Mouse (Mus musculus) heart, embryonic 11.5 days (tissue): Measurements from ENCODE around the gene Borcs7. TPM values are rescaled to one million over a fixed set of nuclear protein-coding genes. Genes with fewer than 3 reads are reported as not detected.

Experiments
- ATAC-seq: fragments of 200-750 bp; cut with Nextera tagmentation; replicated peaks from 2 replicates; pipeline ENCODE4 v1.8.0; 2017; ENCODE audit warnings: moderate library complexity; ENCODE audit not compliant: insufficient number of reproducible peaks, low FRiP score, low TSS enrichment
- H3K27ac ChIP-seq: fragments of 300-500 bp; sonication (generic); 2 replicates; pipeline ENCODE4 v1.5.1; 2014; ENCODE audit warnings: mild to moderate bottlenecking, low read depth, low read length
- H3K27me3 ChIP-seq: fragments of 300-500 bp; sonication (generic); 2 replicates; pipeline ENCODE4 v1.6.1; 2014; ENCODE audit warnings: mild to moderate bottlenecking, low read length, mixed read lengths; ENCODE audit not compliant: control insufficient read depth, insufficient read depth
- H3K36me3 ChIP-seq: fragments of 300-500 bp; sonication (generic); 2 replicates; pipeline ENCODE4 v1.6.1; 2014; ENCODE audit warnings: mild to moderate bottlenecking, low read length, moderate library complexity, mixed read lengths; ENCODE audit not compliant: control insufficient read depth, insufficient read depth
- H3K4me1 ChIP-seq: fragments of 300-500 bp; sonication (generic); 2 replicates; pipeline ENCODE4 v1.6.1; 2014; ENCODE audit warnings: low read length; ENCODE audit not compliant: control insufficient read depth, insufficient read depth
- H3K4me2 ChIP-seq: fragments of 300-500 bp; sonication (generic); 2 replicates; pipeline ENCODE4 v1.6.1; 2014; ENCODE audit warnings: mild to moderate bottlenecking, moderate library complexity
- H3K4me3 ChIP-seq: fragments of 300-500 bp; sonication (generic); 2 replicates; pipeline ENCODE4 v1.5.1; 2014; ENCODE audit warnings: low read depth, low read length
- H3K9ac ChIP-seq: fragments of 300-500 bp; sonication (generic); 2 replicates; pipeline ENCODE4 v1.6.1; 2014; ENCODE audit warnings: mild to moderate bottlenecking, low read depth, low read length, moderate library complexity
- H3K9me3 ChIP-seq: fragments of 300-500 bp; sonication (generic); replicated peaks from 2 replicates; pipeline ENCODE4 v1.6.1; 2016; ENCODE audit warnings: low read length; ENCODE audit not compliant: control insufficient read depth
- WGBS: fragments of 180-500 bp; shearing (Covaris S2); extraction: QIAGEN DNeasy Blood & Tissue Kit; methylation state at CpG from one replicate; pipeline ENCODE4 v1.1.7; 2014; ENCODE audit not compliant: insufficient replicate concordance; 5-methylcytosine and 5-hydroxymethylcytosine counted together
- polyA plus RNA-seq: library from polyadenylated mRNA; unstranded; fragments of >200 nt; fragmentation: Nextera tagmentation; extraction: Ambion mirVana; gene quantifications from 2 replicates; pipeline ENCODE4 v1.2.1, GENCODE M21; 2014

Borcs7 gene
- polyA plus RNA-seq, 1 experiment from 2014 or later, result 14.7 TPM

DNA sequence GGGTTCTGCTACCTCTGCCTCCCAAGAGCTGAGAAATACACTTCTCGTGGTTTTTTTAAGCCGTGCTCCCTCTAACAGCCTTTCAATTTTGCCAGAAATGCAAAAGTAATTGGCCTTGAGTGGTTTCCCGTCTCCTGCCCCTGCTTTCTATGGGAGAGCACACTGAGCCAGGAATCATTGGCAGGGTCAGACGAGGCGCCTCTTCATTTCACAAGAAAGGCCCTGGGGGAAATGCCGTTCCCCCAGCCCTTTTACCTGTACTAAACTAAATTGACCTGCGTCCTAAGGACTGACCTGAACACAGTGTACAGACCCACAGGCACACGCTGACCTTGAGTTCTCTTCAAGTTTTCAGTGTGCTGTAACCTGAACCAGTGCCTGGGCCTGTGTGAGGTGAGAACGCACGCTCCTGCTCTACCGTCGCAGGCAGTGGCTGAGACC, 43.6 kb upstream of the Borcs7 start:
- ATAC-seq, result no peak
- H3K4me2 ChIP-seq, result no peak overlapping the region
- H3K4me3 ChIP-seq, result no peak overlapping the region
- 80% methylated on average over 12 of the region's 12 CpGs for WGBS
- H3K9ac ChIP-seq, result peak overlapping the region; percentile 49; the same call in 1 of the 2 replicates
- H3K27ac ChIP-seq, result peak overlapping the region; percentile 73
- peaks cover 2% of the 10 kb centered on the region; the same call in 1 of the 2 replicates for H3K36me3 ChIP-seq
- H3K4me1 ChIP-seq, result peaks cover 62% of the 10 kb centered on the region
- H3K9me3 ChIP-seq, result no peaks in the 10 kb centered on the region
- no peaks in the 10 kb centered on the region for H3K27me3 ChIP-seq

DNA sequence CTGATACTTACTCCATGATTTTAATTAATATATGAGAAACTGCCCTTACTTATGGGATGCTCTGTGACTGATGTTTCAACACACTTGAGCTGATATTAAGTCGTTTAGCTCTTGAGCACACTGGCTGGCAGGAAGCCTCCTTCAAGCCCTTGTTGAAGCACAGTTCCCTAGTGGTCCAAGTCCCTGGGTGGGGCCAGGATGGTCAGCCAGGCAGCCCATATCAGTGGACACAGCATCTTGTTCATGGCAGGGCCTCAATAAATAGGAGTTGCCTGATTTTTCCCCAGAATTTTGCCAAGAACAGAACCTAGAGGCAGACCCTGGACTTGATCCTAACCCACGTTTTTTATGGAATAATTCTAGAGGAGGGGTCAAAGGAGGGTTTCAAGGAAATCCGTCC, 42.5 kb upstream of the Borcs7 start:
- Histone ChIP-seq H3K4me1 (peaks cover 51% of the 10 kb centered on the region), H3K36me3 (peaks cover 6% of the 10 kb centered on the region), H3K27me3 (no peaks in the 10 kb centered on the region), H3K4me3 (no peak overlapping the region), H3K9me3 (no peaks in the 10 kb centered on the region), H3K27ac (no peak overlapping the region), H3K4me2 (no peak overlapping the region), H3K9ac (no peak overlapping the region)
- 66% methylated on average over 3 of the region's 3 CpGs for WGBS
- no peak for ATAC-seq

DNA sequence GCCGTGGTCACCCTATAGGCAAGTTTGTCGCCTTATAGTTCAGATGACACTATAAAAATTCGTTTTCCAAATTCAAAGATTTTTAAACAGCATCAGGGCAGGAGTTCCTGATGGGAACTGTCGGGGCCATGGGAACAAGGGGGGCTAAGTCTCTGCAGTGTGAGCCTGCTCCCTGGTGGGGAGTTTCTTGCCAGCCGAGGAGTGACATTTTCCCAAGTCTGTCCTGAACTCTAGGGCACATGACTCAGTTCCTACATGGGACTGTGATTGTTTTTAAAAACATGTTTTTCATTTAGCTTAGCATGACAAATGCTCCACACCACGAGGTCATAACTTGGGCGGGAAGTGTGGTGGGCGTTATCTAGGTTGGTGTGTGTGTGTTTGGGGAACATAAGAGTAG, 41.9 kb upstream of the Borcs7 start:
- H3K4me2 ChIP-seq, result no peak overlapping the region
- H3K27ac ChIP-seq, result no peak overlapping the region
- no peak overlapping the region for H3K9ac ChIP-seq
- no peak overlapping the region for H3K4me3 ChIP-seq
- WGBS, result 79% methylated on average over 8 of the region's 8 CpGs
- H3K9me3 ChIP-seq, result no peaks in the 10 kb centered on the region
- no peak for ATAC-seq
- peaks cover 8% of the 10 kb centered on the region for H3K36me3 ChIP-seq
- no peaks in the 10 kb centered on the region for H3K27me3 ChIP-seq
- H3K4me1 ChIP-seq, result peaks cover 45% of the 10 kb centered on the region

GRCm38 (mm10) chr19:46648565-46648964, 41.1 kb upstream of the Borcs7 start:
- no peak overlapping the region for H3K4me3 ChIP-seq
- no peak for ATAC-seq
- H3K4me1 ChIP-seq, result peaks cover 37% of the 10 kb centered on the region
- H3K27me3 ChIP-seq, result no peaks in the 10 kb centered on the region
- 90% methylated on average over 14 of the region's 14 CpGs for WGBS
- no peak overlapping the region for H3K4me2 ChIP-seq
- no peak overlapping the region for H3K27ac ChIP-seq
- no peak overlapping the region for H3K9ac ChIP-seq
- no peaks in the 10 kb centered on the region for H3K9me3 ChIP-seq
- H3K36me3 ChIP-seq, result peaks cover 10% of the 10 kb centered on the region

GRCm38 (mm10) chr19:46653188-46653587, 36.5 kb upstream of the Borcs7 start:
- H3K9me3 ChIP-seq, result no peaks in the 10 kb centered on the region
- no peak overlapping the region for H3K9ac ChIP-seq
- WGBS, result 58% methylated on average over 5 of the region's 5 CpGs
- no peak for ATAC-seq
- no peak overlapping the region for H3K4me2 ChIP-seq
- no peak overlapping the region for H3K4me3 ChIP-seq
- H3K27me3 ChIP-seq, result no peaks in the 10 kb centered on the region
- H3K36me3 ChIP-seq, result peaks cover 35% of the 10 kb centered on the region
- H3K4me1 ChIP-seq, result no peaks in the 10 kb centered on the region
- no peak overlapping the region for H3K27ac ChIP-seq

DNA sequence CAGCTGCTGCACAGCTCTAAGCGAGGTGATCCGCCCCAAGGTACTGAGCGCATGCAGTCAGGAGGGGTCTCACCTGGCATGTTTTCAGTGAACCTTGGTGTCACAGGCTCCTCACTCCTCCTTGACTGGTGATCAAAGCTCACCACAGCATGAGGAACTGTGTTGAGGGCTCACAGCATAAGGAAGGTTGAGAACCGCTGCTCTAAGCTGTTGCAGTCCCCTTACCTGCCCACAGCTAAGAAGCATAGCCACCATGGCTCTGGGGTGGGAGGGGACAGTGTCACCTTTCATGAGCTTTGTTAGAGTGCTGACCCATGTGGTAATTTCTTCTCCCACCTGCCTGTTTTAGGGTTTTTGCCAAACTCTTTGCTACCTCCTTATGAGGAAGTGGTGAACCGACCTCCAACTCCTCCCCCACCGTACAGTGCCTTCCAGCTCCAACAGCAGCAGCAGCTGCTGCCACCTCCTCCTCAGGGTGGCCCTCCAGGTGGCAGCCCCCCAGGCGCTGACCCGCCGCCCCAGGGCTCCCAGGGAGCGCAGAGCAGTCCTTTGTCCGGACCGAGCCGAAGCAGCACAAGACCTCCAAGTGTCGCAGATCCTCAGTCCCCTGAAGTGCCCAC, 36.0 kb upstream of the Borcs7 start:
- no peak for ATAC-seq
- Histone ChIP-seq H3K9me3 (no peaks in the 10 kb centered on the region), H3K36me3 (peaks cover 34% of the 10 kb centered on the region), H3K4me3 (no peak overlapping the region), H3K4me1 (no peaks in the 10 kb centered on the region), H3K27me3 (no peaks in the 10 kb centered on the region), H3K9ac (no peak overlapping the region), H3K4me2 (no peak overlapping the region), H3K27ac (no peak overlapping the region)
- 94% methylated on average over 14 of the region's 14 CpGs for WGBS

- H3K9ac ChIP-seq, result no peak overlapping the region
- 86% methylated on average over 10 of the region's 10 CpGs for WGBS
- peaks cover 33% of the 10 kb centered on the region for H3K36me3 ChIP-seq
- no peak overlapping the region for H3K4me2 ChIP-seq
- H3K4me3 ChIP-seq, result no peak overlapping the region
- H3K4me1 ChIP-seq, result peaks cover 17% of the 10 kb centered on the region; the same call in 1 of the 2 replicates
- H3K9me3 ChIP-seq, result no peaks in the 10 kb centered on the region
- no peak overlapping the region for H3K27ac ChIP-seq
- H3K27me3 ChIP-seq, result no peaks in the 10 kb centered on the region
- no peak for ATAC-seq
Measured at GRCm38 (mm10) chr19:46655626-46656025, 34.1 kb upstream of the Borcs7 start.

GRCm38 (mm10) chr19:46656151-46656840, 33.4 kb upstream of the Borcs7 start:
- 88% methylated on average over 21 of the region's 21 CpGs for WGBS
- Histone ChIP-seq H3K9ac (no peak overlapping the region), H3K27ac (no peak overlapping the region), H3K36me3 (peaks cover 33% of the 10 kb centered on the region), H3K4me1 (peaks cover 21% of the 10 kb centered on the region), H3K4me3 (no peak overlapping the region), H3K4me2 (no peak overlapping the region), H3K9me3 (no peaks in the 10 kb centered on the region), H3K27me3 (no peaks in the 10 kb centered on the region)
- ATAC-seq, result no peak
